Mouse (Mus musculus): Measurements from ENCODE around the gene Arhgef6. TPM values are rescaled to one million over a fixed set of nuclear protein-coding genes. Genes with fewer than 3 reads are reported as not detected.

Gene Arhgef6
- polyA plus RNA-seq (2012; rRNA removed): 27.5 and 38.2 TPM in 2 replicates

GRCm38 (mm10) chrX:57338371-57339211 lies at the start of gene Arhgef6:
Gene Arhgef6 (minus strand): TSS chrX:57338729.
- Histone ChIP-seq H3K4me3 (replicated peaks; ENCODE audit: extremely low read depth, low read depth, low read length) (peak within 1 kb of the TSS; percentile 53), H3K4me1 (ENCODE audit: control insufficient read depth, insufficient read depth, low read length) (no peaks in the 10 kb centered on the region; the same call in 1 of the 2 replicates)
- 44% methylated on average over 18 of the region's 18 CpGs for WGBS
- TF ChIP-seq POLR2A (IDR thresholded peaks at IDR 0.05; ENCODE audit: borderline replicate concordance, extremely low read depth, low read depth, low read length) (peak; percentile 30; the same call in 1 of the 2 replicates), CTCF (IDR thresholded peaks at IDR 0.05; ENCODE audit: insufficient read depth, low read length) (no peak)
- no peak for DNase-seq

- whole genome bisulfite sequencing: 73% methylated on average over 5 of the region's 5 CpGs
- no peak for DNase-seq
Observed at GRCm38 (mm10) chrX:57380915-57381314, 42.4 kb upstream of the Arhgef6 start.

GRCm38 (mm10) chrX:57378579-57378978 lies 40.0 kb upstream of the Arhgef6 start:
- DNase-seq: no peak
- 67% methylated on average over 3 of the region's 3 CpGs for WGBS
- TF ChIP-seq POLR2A (IDR thresholded peaks at IDR 0.05; ENCODE audit: borderline replicate concordance, extremely low read depth, low read depth, low read length) (no peak), CTCF (IDR thresholded peaks at IDR 0.05; ENCODE audit: insufficient read depth, low read length) (no peak)
- no peak overlapping the region for H3K4me3 ChIP-seq (replicated peaks; ENCODE audit: extremely low read depth, low read depth, low read length)
- H3K4me1 ChIP-seq (ENCODE audit: control insufficient read depth, insufficient read depth, low read length): no peaks in the 10 kb centered on the region

More at GRCm38 (mm10) chrX:57380915-57381314, 42.4 kb upstream of the Arhgef6 start:
- TF ChIP-seq POLR2A (IDR thresholded peaks at IDR 0.05; ENCODE audit: borderline replicate concordance, extremely low read depth, low read depth, low read length) (no peak), CTCF (IDR thresholded peaks at IDR 0.05; ENCODE audit: insufficient read depth, low read length) (no peak)
- no peak overlapping the region for H3K4me3 ChIP-seq (replicated peaks; ENCODE audit: extremely low read depth, low read depth, low read length)
- no peaks in the 10 kb centered on the region for H3K4me1 ChIP-seq (ENCODE audit: control insufficient read depth, insufficient read depth, low read length)

GRCm38 (mm10) chrX:57377096-57377495 lies 38.6 kb upstream of the Arhgef6 start:
- TF ChIP-seq POLR2A (IDR thresholded peaks at IDR 0.05; ENCODE audit: borderline replicate concordance, extremely low read depth, low read depth, low read length): no peak
- TF ChIP-seq CTCF (IDR thresholded peaks at IDR 0.05; ENCODE audit: insufficient read depth, low read length): no peak
- 61% methylated on average over 3 of the region's 3 CpGs for WGBS
- no peak for DNase-seq
- Histone ChIP-seq H3K4me1 (ENCODE audit: control insufficient read depth, insufficient read depth, low read length) (no peaks in the 10 kb centered on the region), H3K4me3 (replicated peaks; ENCODE audit: extremely low read depth, low read depth, low read length) (no peak overlapping the region)

- TF ChIP-seq CTCF (IDR thresholded peaks at IDR 0.05; ENCODE audit: insufficient read depth, low read length) (no peak), POLR2A (IDR thresholded peaks at IDR 0.05; ENCODE audit: borderline replicate concordance, extremely low read depth, low read depth, low read length) (no peak)
- Histone ChIP-seq H3K4me3 (replicated peaks; ENCODE audit: extremely low read depth, low read depth, low read length) (no peak overlapping the region), H3K4me1 (ENCODE audit: control insufficient read depth, insufficient read depth, low read length) (no peaks in the 10 kb centered on the region)
- no peak for DNase-seq
- 59% methylated on average over 2 of the region's 2 CpGs for WGBS
Observed at GRCm38 (mm10) chrX:57374029-57374428, 35.5 kb upstream of the Arhgef6 start.

GRCm38 (mm10) chrX:57373543-57373942 lies 35.0 kb upstream of the Arhgef6 start:
- no peaks in the 10 kb centered on the region for H3K4me1 ChIP-seq (ENCODE audit: control insufficient read depth, insufficient read depth, low read length)
- DNase-seq: no peak
- WGBS: 64% methylated on average over 2 of the region's 2 CpGs
- TF ChIP-seq CTCF (IDR thresholded peaks at IDR 0.05; ENCODE audit: insufficient read depth, low read length): no peak
- H3K4me3 ChIP-seq (replicated peaks; ENCODE audit: extremely low read depth, low read depth, low read length): no peak overlapping the region

- TF ChIP-seq CTCF (IDR thresholded peaks at IDR 0.05; ENCODE audit: insufficient read depth, low read length) (no peak), POLR2A (IDR thresholded peaks at IDR 0.05; ENCODE audit: borderline replicate concordance, extremely low read depth, low read depth, low read length) (no peak)
- Histone ChIP-seq H3K4me1 (ENCODE audit: control insufficient read depth, insufficient read depth, low read length) (no peaks in the 10 kb centered on the region), H3K4me3 (replicated peaks; ENCODE audit: extremely low read depth, low read depth, low read length) (no peak overlapping the region)
- DNase-seq: no peak
- WGBS: 64% methylated on average over 4 of the region's 4 CpGs
Observed at GRCm38 (mm10) chrX:57372965-57373364, 34.4 kb upstream of the Arhgef6 start.

- Histone ChIP-seq H3K4me1 (ENCODE audit: control insufficient read depth, insufficient read depth, low read length) (no peaks in the 10 kb centered on the region), H3K4me3 (replicated peaks; ENCODE audit: extremely low read depth, low read depth, low read length) (no peak overlapping the region)
- 64% methylated on average over 2 of the region's 2 CpGs for WGBS
- no peak for TF ChIP-seq CTCF (IDR thresholded peaks at IDR 0.05; ENCODE audit: insufficient read depth, low read length)
- no peak for TF ChIP-seq POLR2A (IDR thresholded peaks at IDR 0.05; ENCODE audit: borderline replicate concordance, extremely low read depth, low read depth, low read length)
- DNase-seq: no peak
Observed at GRCm38 (mm10) chrX:57364891-57365569, 26.5 kb upstream of the Arhgef6 start.

GRCm38 (mm10) chrX:57359316-57359715 lies 20.8 kb upstream of the Arhgef6 start:
- DNase-seq: no peak
- Histone ChIP-seq H3K4me1 (ENCODE audit: control insufficient read depth, insufficient read depth, low read length) (no peaks in the 10 kb centered on the region), H3K4me3 (replicated peaks; ENCODE audit: extremely low read depth, low read depth, low read length) (no peak overlapping the region)
- WGBS: 61% methylated on average over 1 of the region's 1 CpGs
- no peak for TF ChIP-seq CTCF (IDR thresholded peaks at IDR 0.05; ENCODE audit: insufficient read depth, low read length)
- TF ChIP-seq POLR2A (IDR thresholded peaks at IDR 0.05; ENCODE audit: borderline replicate concordance, extremely low read depth, low read depth, low read length): no peak
